Mouse (Mus musculus) lung, postnatal 0 days (tissue): ENCODE measurements at regions not wholly inside any gene's neighbourhood (a gene's known extent, or its start where the extent isn't known, plus 50 kb on each side); places are given as distances from the start of the nearest gene placed in this dataset.

Source experiments
- CTCF ChIP-seq: IDR thresholded peaks from 2 replicates; pipeline ENCODE4 v1.5.1; 2016; ENCODE audit warnings: antibody characterized with exemption, mild to moderate bottlenecking
- EP300 ChIP-seq: IDR thresholded peaks from 2 replicates; pipeline ENCODE4 v1.6.1; 2016; ENCODE audit warnings: antibody characterized with exemption, mild to moderate bottlenecking, control low read depth

DNA sequence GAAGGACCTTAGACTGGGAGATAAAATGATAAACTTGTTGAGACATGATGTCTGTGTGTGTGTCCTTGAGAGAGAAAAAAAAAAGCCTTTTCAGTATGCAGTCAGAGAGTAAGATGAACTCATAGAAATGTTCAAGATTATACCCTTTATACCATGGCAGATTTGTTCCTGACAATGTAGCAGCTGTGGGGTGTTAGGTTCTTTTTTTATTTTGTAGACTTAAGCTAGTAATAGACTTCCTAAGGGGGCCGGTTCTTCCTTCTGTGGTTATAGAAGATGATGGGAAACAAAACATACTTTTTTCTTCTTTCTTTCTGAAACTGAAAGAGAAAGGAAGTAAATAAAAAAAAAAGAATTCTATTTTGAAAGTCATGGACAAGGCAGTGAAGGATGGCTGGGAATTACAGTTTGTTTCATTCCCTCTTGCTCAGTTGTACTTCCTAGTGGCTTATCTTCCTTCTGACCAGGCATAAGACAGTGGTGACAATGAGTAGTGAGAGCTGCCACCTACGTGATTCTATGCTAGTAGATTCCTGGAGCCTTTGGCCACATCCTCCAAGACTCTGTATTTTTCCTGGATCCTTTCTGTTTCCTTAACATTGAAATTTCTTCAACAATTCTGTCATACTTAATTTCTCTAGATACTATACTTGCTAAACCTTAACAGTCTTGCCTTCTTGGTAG lies 280.0 kb downstream of the Pcdh10 start:
- no peak for TF ChIP-seq CTCF
- no peak for TF ChIP-seq EP300
